Mouse (Mus musculus): ENCODE measurements around the gene Coro1c. TPM values are rescaled to one million over a fixed set of nuclear protein-coding genes. Genes with fewer than 3 reads are reported as not detected.

Gene Coro1c
- total and polyA plus RNA-seq, 3 experiments = 66.1 to 87.4 (median 69.9) TPM

DNA sequence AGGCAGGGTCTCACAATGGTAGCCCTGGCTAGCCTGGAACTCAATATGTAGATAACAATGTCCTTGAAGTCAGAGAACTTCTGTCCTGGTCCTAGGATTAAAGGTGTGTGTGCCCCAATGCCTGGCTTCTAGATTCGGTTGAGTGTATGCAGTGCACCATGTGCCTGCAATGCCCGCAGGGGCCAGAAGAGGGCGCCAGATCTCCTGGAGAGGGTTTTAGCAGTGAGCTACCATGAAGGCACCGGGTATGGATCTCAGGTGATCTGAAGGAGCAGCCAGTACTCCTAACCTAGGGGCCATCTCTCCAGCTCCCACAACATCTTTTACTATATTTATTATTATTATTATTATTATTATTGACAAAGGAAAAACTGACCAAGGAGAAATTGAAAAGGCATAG is 48.0 kb upstream of the Coro1c start:
- in situ Hi-C loops (cut with MboI; ENCODE audit: low pct_ligation_motif_present, low pct_unique_long_range_greater_than_20kb, low sequenced_read_pairs) (loop anchor here (5.0 kb wide), 1 partner anchor 96 kb away; no protein-coding TSS in a partner anchor), dilution Hi-C loops (cut with MboI; ENCODE audit: extremely low pct_ligation_motif_present, extremely low pct_unique_long_range_greater_than_20kb, low sequenced_read_pairs) (no loop called here)
- H3K4me3 ChIP-seq (replicated peaks in 1 of 3; ENCODE audit: low read depth in 2 of 3, low read length in 2 of 3, poor library complexity in 1 of 3) = no peak overlapping the region
- no peaks in the 10 kb centered on the region for H3K9me3 ChIP-seq (replicated peaks; ENCODE audit: low read length)
- H3K27ac ChIP-seq (ENCODE audit: insufficient read depth, low read depth) = no peak overlapping the region
- H3K4me2 ChIP-seq (ENCODE audit: insufficient read depth, low read depth, poor library complexity, severe bottlenecking) = no peak overlapping the region
- no peak overlapping the region for H3K9ac ChIP-seq (ENCODE audit: insufficient read depth, low read depth)
- H3K27me3 ChIP-seq (replicated peaks) = no peaks in the 10 kb centered on the region
- no peaks in the 10 kb centered on the region for H3K4me1 ChIP-seq (ENCODE audit: control insufficient read depth in 1 of 2, insufficient read depth in 2 of 2)
- H3K36me3 ChIP-seq (replicated peaks in 1 of 2; ENCODE audit: control insufficient read depth in 1 of 2, insufficient read depth in 1 of 2, low read length in 1 of 2) = peaks cover 45 to 86% of the 10 kb centered on the region in 2 experiments
- H3K79me2 ChIP-seq (replicated peaks; ENCODE audit: control insufficient read depth, extremely low read depth, insufficient read depth, poor library complexity, severe bottlenecking) = no peaks in the 10 kb centered on the region
- DNase-seq (ENCODE audit: extremely low read depth) = peak; percentile 87
- no peak for TF ChIP-seq MEF2A (IDR thresholded peaks at IDR 0.05; ENCODE audit: borderline replicate concordance, low read depth, low read length)
- TF ChIP-seq POLR2AphosphoS2 (IDR thresholded peaks at IDR 0.05; ENCODE audit: low read depth, low read length) = no peak
- TF ChIP-seq ETS1 (conservative IDR thresholded peaks at IDR 0.05; ENCODE audit: low read depth, low read length) = no peak
- TF ChIP-seq RCOR1 (conservative IDR thresholded peaks at IDR 0.05; ENCODE audit: low read depth, low read length) = no peak
- 0 out of 2 replicates have a peak, but pooled peaks have one; percentile 5 for TF ChIP-seq TCF12 (IDR thresholded peaks at IDR 0.05; ENCODE audit: low read depth, low read length)
- no peak for TF ChIP-seq CHD2 (IDR thresholded peaks at IDR 0.05; ENCODE audit: low read length)
- no peak for TF ChIP-seq JUN (IDR thresholded peaks at IDR 0.05; ENCODE audit: insufficient read depth, low read depth, low read length)
- no peak for TF ChIP-seq MXI1 (IDR thresholded peaks at IDR 0.05; ENCODE audit: low read depth, low read length)
- peak; percentile 96 for TF ChIP-seq SMC3 (IDR thresholded peaks at IDR 0.05; ENCODE audit: low read depth, low read length)
- TF ChIP-seq SIN3A (IDR thresholded peaks at IDR 0.05; ENCODE audit: low read length) = no peak
- TF ChIP-seq UBTF (IDR thresholded peaks at IDR 0.05; ENCODE audit: low read depth, low read length) = no peak
- TF ChIP-seq PAX5 (IDR thresholded peaks at IDR 0.05; ENCODE audit: low read length) = no peak
- TF ChIP-seq E2F4 (IDR thresholded peaks at IDR 0.05; ENCODE audit: insufficient replicate concordance, low read depth, low read length) = no peak
- no peak for TF ChIP-seq ZKSCAN1 (IDR thresholded peaks at IDR 0.05; ENCODE audit: borderline replicate concordance, low read depth, low read length)
- TF ChIP-seq CTCF (conservative IDR thresholded peaks at IDR 0.05 in 1 of 2, IDR thresholded peaks at IDR 0.05 in 1 of 2; ENCODE audit: low read depth in 2 of 2, low read length in 2 of 2) = peak; percentile 91 to 97
- no peak for TF ChIP-seq HCFC1 (IDR thresholded peaks at IDR 0.05; ENCODE audit: low read depth, low read length)
- no peak for TF ChIP-seq JUND (conservative IDR thresholded peaks at IDR 0.05; ENCODE audit: low read depth, low read length)
- no peak for TF ChIP-seq GABPA (IDR thresholded peaks at IDR 0.05; ENCODE audit: insufficient replicate concordance, low read depth, low read length)
- peak; percentile 92 for TF ChIP-seq RAD21 (IDR thresholded peaks at IDR 0.05; ENCODE audit: low read depth, low read length)
- TF ChIP-seq BHLHE40 (IDR thresholded peaks at IDR 0.05; ENCODE audit: low read depth, low read length) = no peak
- no peak for TF ChIP-seq ZMIZ1 (IDR thresholded peaks at IDR 0.05; ENCODE audit: low read depth, low read length)
- no peak for TF ChIP-seq CHD1 (IDR thresholded peaks at IDR 0.05; ENCODE audit: low read depth, low read length)
- TF ChIP-seq ZC3H11A (IDR thresholded peaks at IDR 0.05; ENCODE audit: low read depth, low read length) = peak; percentile 82
- no peak for TF ChIP-seq IRF4 (IDR thresholded peaks at IDR 0.05; ENCODE audit: low read depth, low read length)
- no peak for TF ChIP-seq TBP (conservative IDR thresholded peaks at IDR 0.05; ENCODE audit: low read depth, low read length)
- no peak for TF ChIP-seq POLR2A (IDR thresholded peaks at IDR 0.05; ENCODE audit: low read depth, low read length)
- no peak for TF ChIP-seq EP300 (IDR thresholded peaks at IDR 0.05; ENCODE audit: low read length)
- TF ChIP-seq MAX (IDR thresholded peaks at IDR 0.05; ENCODE audit: low read length) = peak; percentile 37; the same call in 1 of the 2 replicates
- TF ChIP-seq ZNF384 (IDR thresholded peaks at IDR 0.05; ENCODE audit: low read depth, low read length) = no peak
- no peak for TF ChIP-seq MAFK (IDR thresholded peaks at IDR 0.05; ENCODE audit: insufficient replicate concordance, low read length)
- TF ChIP-seq MAZ (IDR thresholded peaks at IDR 0.05; ENCODE audit: low read depth, low read length) = no peak
- peak; percentile 52; the same call in 1 of the 2 replicates for TF ChIP-seq MYC (IDR thresholded peaks at IDR 0.05; ENCODE audit: low read depth, low read length)
- TF ChIP-seq USF2 (conservative IDR thresholded peaks at IDR 0.05; ENCODE audit: low read depth, low read length) = no peak
- no peak for TF ChIP-seq USF1 (IDR thresholded peaks at IDR 0.05; ENCODE audit: low read depth, low read length)
- no peak for TF ChIP-seq NRF1 (IDR thresholded peaks at IDR 0.05; ENCODE audit: low read depth, low read length)
- no peak for TF ChIP-seq ELF1 (IDR thresholded peaks at IDR 0.05; ENCODE audit: low read depth, low read length)
- TF ChIP-seq KAT2A (IDR thresholded peaks at IDR 0.05; ENCODE audit: insufficient replicate concordance, low read length) = no peak

Measured in CH12.LX (cell line).